Mouse (Mus musculus) E14TG2a.4 (cell line): ENCODE measurements around the gene Hoxa4.

Experiments
- CTCF ChIP-seq: conservative IDR thresholded peaks from 2 replicates; pipeline ENCODE4 v1.5.1; 2014; ENCODE audit warnings: low read length
- POU5F1 ChIP-seq: IDR thresholded peaks from 2 replicates; pipeline ENCODE4 v1.6.1; 2014; ENCODE audit warnings: low read length, borderline replicate concordance

DNA sequence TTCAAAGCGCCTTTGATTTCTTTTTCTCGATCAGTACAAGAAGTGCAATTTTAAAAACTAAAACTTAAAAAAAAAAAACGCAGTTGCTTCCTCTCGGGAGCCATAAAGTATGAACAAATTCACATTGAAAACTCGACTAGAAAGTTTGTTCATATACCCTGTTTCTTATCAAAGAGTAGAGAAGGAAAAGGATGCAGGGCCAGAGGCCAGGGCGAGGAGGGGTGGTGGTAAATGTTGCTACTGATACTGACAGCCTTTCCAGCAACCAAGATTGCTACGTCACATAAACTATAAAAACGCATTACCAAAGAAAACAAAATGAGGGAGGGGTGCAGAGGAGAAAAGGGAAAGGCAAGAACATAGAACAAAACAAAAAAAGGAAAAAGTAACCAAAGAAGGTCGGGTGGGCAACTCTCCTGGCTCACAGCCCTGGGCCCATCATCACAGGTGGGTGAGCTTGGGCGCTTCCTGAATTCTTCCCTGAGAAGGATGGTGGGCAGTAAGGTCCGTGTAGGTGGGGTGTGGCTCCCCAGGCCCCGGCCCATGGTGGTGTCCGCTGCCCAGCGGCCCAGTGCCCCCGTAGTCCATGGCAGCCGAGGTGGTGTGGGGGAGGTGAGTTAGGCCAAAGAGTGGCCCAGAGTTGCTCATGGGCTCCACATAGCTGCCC is 21.9 kb downstream of the Hoxa4 start:
- no peak for TF ChIP-seq CTCF
- no peak for TF ChIP-seq POU5F1
